Mouse (Mus musculus) kidney, embryonic 15.5 days (tissue): Measurements from ENCODE around the gene Dscam. TPM values are rescaled to one million over a fixed set of nuclear protein-coding genes. Genes with fewer than 3 reads are reported as not detected.

Source experiments
- ATAC-seq: fragments of 200-750 bp; cut with Nextera tagmentation; replicated peaks from 2 replicates; pipeline ENCODE4 v1.8.0; 2017; ENCODE audit warnings: moderate TSS enrichment; ENCODE audit not compliant: low FRiP score
- H3K27ac ChIP-seq: fragments of 300-500 bp; sonication (generic); 2 replicates; pipeline ENCODE4 v1.5.1; 2015; ENCODE audit warnings: mild to moderate bottlenecking, inconsistent platforms
- H3K27me3 ChIP-seq: fragments of 300-500 bp; sonication (generic); 2 replicates; pipeline ENCODE4 v1.6.1; 2015; ENCODE audit warnings: inconsistent platforms
- H3K36me3 ChIP-seq: fragments of 300-500 bp; sonication (generic); 2 replicates; pipeline ENCODE4 v1.6.1; 2015; ENCODE audit warnings: inconsistent platforms
- H3K4me1 ChIP-seq: fragments of 300-500 bp; sonication (generic); 2 replicates; pipeline ENCODE4 v1.6.1; 2015; ENCODE audit warnings: inconsistent platforms
- H3K4me2 ChIP-seq: fragments of 300-500 bp; sonication (generic); 2 replicates; pipeline ENCODE4 v1.6.1; 2015; ENCODE audit warnings: moderate library complexity, mild to moderate bottlenecking, inconsistent platforms
- H3K4me3 ChIP-seq: fragments of 300-500 bp; sonication (generic); replicated peaks from 2 replicates; pipeline ENCODE4 v1.5.1; 2015; ENCODE audit warnings: mild to moderate bottlenecking, inconsistent platforms
- H3K9ac ChIP-seq: fragments of 300-500 bp; sonication (generic); 2 replicates; pipeline ENCODE4 v1.6.1; 2015; ENCODE audit warnings: mild to moderate bottlenecking, inconsistent platforms
- H3K9me3 ChIP-seq: fragments of 300-500 bp; sonication (generic); replicated peaks from 2 replicates; pipeline ENCODE4 v1.6.1; 2016; ENCODE audit warnings: inconsistent platforms
- WGBS: fragments of 180-500 bp; shearing (Covaris S2); methylation state at CpG from one replicate; pipeline ENCODE4 v1.1.7; 2015; ENCODE audit warnings: mixed read lengths; 5-methylcytosine and 5-hydroxymethylcytosine counted together
- polyA plus RNA-seq: library from polyadenylated mRNA; unstranded; fragments of >200 nt; fragmentation: Nextera tagmentation; extraction: Ambion mirVana; gene quantifications from 2 replicates; pipeline ENCODE4 v1.2.1, GENCODE M21; 2015

Gene Dscam
- polyA plus RNA-seq, 1 experiment from 2014 or later = 0.06 TPM

DNA sequence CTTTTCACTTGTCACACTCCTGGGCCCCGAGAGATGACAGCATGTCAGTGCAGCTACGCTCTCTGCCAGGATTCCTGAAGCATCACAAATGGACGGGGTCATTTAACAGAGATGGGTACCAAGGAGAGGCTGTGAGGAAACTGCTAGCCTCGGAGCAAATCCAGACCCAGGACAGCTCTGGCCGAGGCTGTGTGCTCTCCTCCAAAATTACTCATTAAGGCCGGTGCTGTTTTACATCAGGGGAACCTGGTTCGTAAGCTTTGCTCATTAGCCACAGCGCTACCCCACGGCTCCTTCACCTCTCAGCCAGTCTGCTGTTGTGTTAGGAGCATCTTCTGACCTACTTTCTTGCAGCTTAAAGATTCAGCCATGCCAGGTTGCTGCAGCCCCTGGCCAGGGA is 449.3 kb downstream of the Dscam start:
- WGBS = 75% methylated on average over 9 of the region's 9 CpGs
- no peak overlapping the region for H3K4me2 ChIP-seq
- H3K36me3 ChIP-seq = no peaks in the 10 kb centered on the region
- H3K9ac ChIP-seq = no peak overlapping the region
- H3K27me3 ChIP-seq = no peaks in the 10 kb centered on the region
- ATAC-seq = no peak
- H3K4me1 ChIP-seq = no peaks in the 10 kb centered on the region
- H3K9me3 ChIP-seq = no peaks in the 10 kb centered on the region
- H3K4me3 ChIP-seq = no peak overlapping the region
- no peak overlapping the region for H3K27ac ChIP-seq

DNA sequence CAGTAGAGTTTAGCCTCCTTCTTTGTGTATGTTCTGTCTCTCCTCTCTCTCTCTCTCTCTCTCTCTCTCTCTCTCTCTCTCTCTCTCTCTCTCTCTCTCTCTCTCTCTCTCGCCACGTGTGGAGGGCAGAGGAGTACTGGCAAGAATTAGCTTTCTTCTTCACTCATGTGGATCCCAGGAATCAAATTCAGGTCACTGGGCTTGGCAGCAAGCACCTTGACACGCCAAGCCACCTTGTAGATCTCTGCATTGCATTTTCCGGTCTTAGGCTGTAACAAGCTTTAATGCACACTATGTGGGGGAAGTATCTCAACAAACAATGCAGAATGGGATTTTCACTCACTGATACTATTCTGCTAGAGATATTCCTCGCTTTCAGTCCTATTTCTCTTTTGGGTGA is 449.9 kb downstream of the Dscam start:
- WGBS = 73% methylated on average over 5 of the region's 5 CpGs

DNA sequence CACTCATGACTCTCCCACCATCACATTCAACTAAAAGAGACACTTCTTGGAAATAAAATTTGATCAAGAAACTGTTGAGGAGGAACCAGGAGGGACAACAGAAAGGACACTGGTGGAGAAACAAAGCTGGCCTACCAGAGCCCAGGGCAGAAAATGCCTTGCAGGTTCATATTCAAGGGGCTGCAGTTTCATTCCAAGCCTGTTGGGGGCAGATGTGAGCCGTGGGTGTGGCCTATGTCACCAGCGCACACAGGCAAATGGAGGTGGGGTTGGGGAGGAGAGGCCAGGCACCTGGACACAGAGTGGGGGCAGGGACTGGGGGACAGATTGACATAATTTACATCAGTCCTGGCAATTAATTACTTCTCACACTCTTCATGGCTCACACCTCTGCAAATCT is 452.3 kb downstream of the Dscam start:
- H3K9ac ChIP-seq = no peak overlapping the region
- H3K27me3 ChIP-seq = 0 out of 2 replicates have a peak, but pooled peaks cover 4% of the 10 kb centered on the region
- H3K27ac ChIP-seq = no peak overlapping the region
- H3K4me3 ChIP-seq = no peak overlapping the region
- no peak for ATAC-seq
- no peaks in the 10 kb centered on the region for H3K36me3 ChIP-seq
- WGBS = 7% methylated on average over 2 of the region's 2 CpGs
- H3K9me3 ChIP-seq = no peaks in the 10 kb centered on the region
- no peak overlapping the region for H3K4me2 ChIP-seq
- H3K4me1 ChIP-seq = no peaks in the 10 kb centered on the region

More for the DNA sequence above, 449.9 kb downstream of the Dscam start:
- H3K4me2 ChIP-seq = no peak overlapping the region
- no peaks in the 10 kb centered on the region for H3K36me3 ChIP-seq
- no peak overlapping the region for H3K4me3 ChIP-seq
- H3K9ac ChIP-seq = no peak overlapping the region
- no peaks in the 10 kb centered on the region for H3K4me1 ChIP-seq
- no peak for ATAC-seq
- H3K9me3 ChIP-seq = no peaks in the 10 kb centered on the region
- H3K27me3 ChIP-seq = no peaks in the 10 kb centered on the region
- no peak overlapping the region for H3K27ac ChIP-seq

DNA sequence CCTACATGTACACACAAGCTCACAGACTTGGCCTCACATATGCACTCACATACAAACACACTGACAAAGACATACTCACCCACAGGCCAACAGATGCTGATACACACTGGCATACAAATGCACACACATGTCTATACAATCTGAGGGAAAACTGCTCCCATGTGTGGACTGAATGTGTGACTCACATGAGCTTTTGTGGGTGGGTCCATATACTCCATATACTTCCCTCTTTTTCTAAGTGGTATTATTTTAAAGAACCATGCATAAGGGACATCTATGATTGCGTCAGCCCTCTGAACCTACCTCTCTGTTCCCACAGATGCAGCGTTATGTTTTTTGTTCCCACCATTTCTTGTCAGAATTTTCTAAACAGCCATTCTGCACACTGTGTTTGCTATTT is 453.9 kb downstream of the Dscam start:
- WGBS = 100% methylated on average over 2 of the region's 2 CpGs
- H3K9ac ChIP-seq = no peak overlapping the region
- ATAC-seq = no peak
- no peaks in the 10 kb centered on the region for H3K4me1 ChIP-seq
- H3K27me3 ChIP-seq = 0 out of 2 replicates have a peak, but pooled peaks cover 4% of the 10 kb centered on the region
- H3K4me2 ChIP-seq = no peak overlapping the region
- H3K4me3 ChIP-seq = no peak overlapping the region
- H3K36me3 ChIP-seq = no peaks in the 10 kb centered on the region
- no peaks in the 10 kb centered on the region for H3K9me3 ChIP-seq
- H3K27ac ChIP-seq = no peak overlapping the region

DNA sequence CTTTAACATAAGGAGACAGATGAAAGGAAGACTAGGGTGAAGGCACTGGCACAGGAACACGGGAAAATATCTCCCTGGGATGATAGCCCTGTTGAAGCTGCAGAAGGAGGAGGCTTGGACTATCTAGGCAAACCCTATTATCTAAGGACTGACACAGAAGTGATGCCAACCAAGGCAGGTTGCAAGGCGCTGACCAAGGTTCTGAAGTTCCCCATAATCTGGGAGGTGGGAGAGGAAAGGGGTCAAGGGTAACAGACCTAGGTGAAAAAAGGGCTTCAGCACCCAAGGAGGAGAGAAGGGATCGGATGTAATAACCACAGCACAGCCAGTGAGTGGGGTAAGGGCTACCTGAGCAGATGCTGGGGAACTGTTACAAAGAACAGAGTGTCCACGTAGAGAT is 458.6 kb downstream of the Dscam start:
- Histone ChIP-seq H3K9ac (no peak overlapping the region), H3K27ac (no peak overlapping the region), H3K36me3 (no peaks in the 10 kb centered on the region), H3K4me3 (no peak overlapping the region), H3K4me1 (no peaks in the 10 kb centered on the region), H3K9me3 (no peaks in the 10 kb centered on the region), H3K27me3 (0 out of 2 replicates have a peak, but pooled peaks cover 4% of the 10 kb centered on the region), H3K4me2 (no peak overlapping the region)
- WGBS = 52% methylated on average over 4 of the region's 4 CpGs
- ATAC-seq = no peak

DNA sequence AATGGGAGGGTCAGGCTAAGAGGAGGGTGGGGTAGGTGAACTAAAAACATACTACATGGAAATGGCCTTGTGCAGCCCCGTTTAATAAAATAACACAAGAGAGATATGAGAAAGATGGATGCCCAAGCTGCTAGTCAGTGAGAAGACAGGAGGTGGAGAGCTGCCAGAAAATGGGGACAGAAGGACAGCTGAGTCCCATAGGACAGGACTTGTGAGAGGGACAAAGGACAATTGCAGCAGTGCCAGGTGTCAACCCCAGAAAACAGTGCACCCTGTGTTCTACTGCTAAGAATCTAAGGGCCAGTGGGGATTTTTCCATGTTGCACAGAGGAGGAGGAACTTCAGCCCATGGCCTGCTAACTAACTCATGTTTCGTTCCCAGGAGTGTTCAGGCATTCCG is 470.0 kb downstream of the Dscam start:
- Histone ChIP-seq H3K9me3 (no peaks in the 10 kb centered on the region), H3K4me2 (no peak overlapping the region), H3K27me3 (no peaks in the 10 kb centered on the region), H3K27ac (no peak overlapping the region), H3K36me3 (no peaks in the 10 kb centered on the region), H3K9ac (no peak overlapping the region), H3K4me3 (no peak overlapping the region), H3K4me1 (no peaks in the 10 kb centered on the region)
- no peak for ATAC-seq
- WGBS = 68% methylated on average over 3 of the region's 3 CpGs

DNA sequence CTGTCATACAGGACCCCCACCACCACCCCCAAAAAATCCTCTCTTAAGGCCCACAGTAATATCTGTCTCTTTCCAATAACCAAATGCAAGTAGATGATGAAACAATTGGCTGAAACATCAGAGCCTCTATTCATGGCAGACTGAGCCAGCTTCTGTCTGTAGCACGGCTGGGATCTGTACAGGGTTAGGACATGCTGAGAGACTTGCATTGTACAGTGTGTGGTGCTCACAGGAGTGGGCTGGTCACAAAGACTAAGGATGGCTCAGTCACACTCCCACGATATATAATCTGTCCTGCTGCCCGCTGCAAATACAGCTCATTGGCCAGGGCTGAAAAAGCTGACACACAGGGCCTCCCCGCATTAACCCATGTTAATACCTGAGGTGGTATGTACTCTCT is 474.7 kb downstream of the Dscam start:
- Histone ChIP-seq H3K4me3 (no peak overlapping the region), H3K4me1 (no peaks in the 10 kb centered on the region), H3K36me3 (no peaks in the 10 kb centered on the region), H3K27ac (no peak overlapping the region), H3K9ac (no peak overlapping the region), H3K4me2 (no peak overlapping the region), H3K27me3 (no peaks in the 10 kb centered on the region), H3K9me3 (no peaks in the 10 kb centered on the region)
- ATAC-seq = no peak
- WGBS = 68% methylated on average over 4 of the region's 4 CpGs

DNA sequence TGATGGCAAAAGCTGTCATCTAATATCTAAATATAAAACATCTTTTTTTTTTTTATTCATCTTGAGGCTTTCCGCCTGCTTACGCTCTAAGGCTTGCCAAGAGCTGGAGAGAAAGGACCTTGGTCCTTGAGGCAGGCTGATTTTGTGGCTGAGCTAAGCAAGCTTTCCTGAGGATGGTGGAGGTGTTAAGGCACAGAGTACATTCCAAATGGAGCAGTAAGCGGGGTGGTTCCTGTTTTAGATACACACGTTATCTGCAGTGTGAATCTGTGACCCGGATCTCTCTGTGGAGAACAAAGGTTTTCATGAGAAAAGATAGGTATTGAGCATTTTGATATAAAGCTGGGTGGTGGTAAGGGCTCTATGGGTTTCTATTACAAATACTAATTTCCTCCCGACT is 479.0 kb downstream of the Dscam start:
- Histone ChIP-seq H3K36me3 (no peaks in the 10 kb centered on the region), H3K4me3 (no peak overlapping the region), H3K4me1 (no peaks in the 10 kb centered on the region), H3K9ac (no peak overlapping the region), H3K27ac (no peak overlapping the region), H3K4me2 (no peak overlapping the region), H3K27me3 (no peaks in the 10 kb centered on the region), H3K9me3 (no peaks in the 10 kb centered on the region)
- ATAC-seq = no peak
- WGBS = 83% methylated on average over 6 of the region's 6 CpGs

DNA sequence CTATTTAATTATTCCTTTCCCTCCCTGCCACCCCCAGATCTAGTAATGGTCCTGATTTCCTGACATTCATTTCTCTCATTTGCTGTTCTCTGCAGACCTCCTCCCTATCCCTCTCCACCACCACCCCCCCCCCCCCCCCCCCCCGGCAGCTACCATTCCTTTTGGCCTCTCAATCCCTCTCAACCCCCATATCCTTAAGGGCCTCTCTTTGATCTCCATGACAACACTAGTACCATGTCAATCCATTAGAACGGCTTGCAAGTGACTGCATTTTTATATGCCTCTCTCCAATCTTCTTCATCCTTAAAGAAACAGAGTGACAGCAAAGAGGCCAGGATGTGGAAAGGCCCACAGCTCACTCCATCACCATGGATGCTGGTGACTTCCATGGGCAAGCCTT is 480.5 kb downstream of the Dscam start:
- no peak for ATAC-seq
- no peaks in the 10 kb centered on the region for H3K9me3 ChIP-seq
- H3K4me1 ChIP-seq = no peaks in the 10 kb centered on the region
- WGBS = 7% methylated on average over 1 of the region's 2 CpGs
- H3K27me3 ChIP-seq = no peaks in the 10 kb centered on the region
- H3K27ac ChIP-seq = no peak overlapping the region
- no peaks in the 10 kb centered on the region for H3K36me3 ChIP-seq
- no peak overlapping the region for H3K4me2 ChIP-seq
- H3K4me3 ChIP-seq = no peak overlapping the region
- H3K9ac ChIP-seq = no peak overlapping the region

DNA sequence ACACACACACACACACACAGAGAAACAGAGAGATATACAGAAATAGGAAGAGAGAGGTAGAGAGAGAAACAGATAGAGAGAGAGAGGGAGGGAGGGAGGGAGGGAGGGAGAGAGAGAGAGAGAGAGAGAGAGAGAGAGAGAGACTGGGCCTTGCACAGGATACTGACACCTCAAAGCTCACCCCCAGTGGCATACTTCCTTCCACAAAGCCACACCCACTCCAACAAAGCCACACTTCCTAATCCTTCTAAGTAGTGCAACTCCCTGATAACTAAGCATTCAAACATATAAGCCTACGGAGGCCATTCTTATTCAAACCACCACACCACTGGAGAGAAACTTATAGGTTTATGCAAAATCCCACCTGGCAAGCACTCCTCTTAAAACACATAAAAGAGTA is 481.1 kb downstream of the Dscam start:
- ATAC-seq = no peak
- Histone ChIP-seq H3K4me3 (no peak overlapping the region), H3K4me1 (no peaks in the 10 kb centered on the region), H3K27ac (no peak overlapping the region), H3K4me2 (no peak overlapping the region), H3K9ac (no peak overlapping the region), H3K27me3 (no peaks in the 10 kb centered on the region), H3K36me3 (no peaks in the 10 kb centered on the region), H3K9me3 (no peaks in the 10 kb centered on the region)
- WGBS = 57% methylated on average over 1 of the region's 1 CpGs

DNA sequence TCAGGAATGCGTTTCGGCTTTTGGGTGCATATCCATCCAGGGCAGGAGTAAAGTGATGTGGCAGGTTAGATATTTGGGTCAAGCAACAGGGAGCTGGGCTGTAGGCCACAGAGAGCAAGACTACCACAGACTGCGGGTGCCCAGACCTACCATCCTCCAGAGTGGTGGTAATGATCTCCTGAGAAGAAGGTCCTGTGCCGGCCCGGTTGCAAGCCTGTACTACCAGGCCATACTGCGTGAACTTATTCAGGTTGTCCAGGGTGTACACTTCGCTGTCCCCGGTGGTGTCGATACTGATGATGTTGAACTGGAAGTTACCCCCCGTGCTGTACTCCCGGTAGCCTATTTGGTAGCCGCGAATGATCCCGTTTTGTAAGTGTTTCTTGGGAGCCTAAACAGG is 485.5 kb downstream of the Dscam start:
- no peaks in the 10 kb centered on the region for H3K27me3 ChIP-seq
- H3K36me3 ChIP-seq = no peaks in the 10 kb centered on the region
- no peak overlapping the region for H3K4me2 ChIP-seq
- H3K9me3 ChIP-seq = no peaks in the 10 kb centered on the region
- WGBS = 90% methylated on average over 14 of the region's 14 CpGs
- H3K9ac ChIP-seq = no peak overlapping the region
- no peak overlapping the region for H3K4me3 ChIP-seq
- ATAC-seq = no peak
- no peaks in the 10 kb centered on the region for H3K4me1 ChIP-seq
- no peak overlapping the region for H3K27ac ChIP-seq

DNA sequence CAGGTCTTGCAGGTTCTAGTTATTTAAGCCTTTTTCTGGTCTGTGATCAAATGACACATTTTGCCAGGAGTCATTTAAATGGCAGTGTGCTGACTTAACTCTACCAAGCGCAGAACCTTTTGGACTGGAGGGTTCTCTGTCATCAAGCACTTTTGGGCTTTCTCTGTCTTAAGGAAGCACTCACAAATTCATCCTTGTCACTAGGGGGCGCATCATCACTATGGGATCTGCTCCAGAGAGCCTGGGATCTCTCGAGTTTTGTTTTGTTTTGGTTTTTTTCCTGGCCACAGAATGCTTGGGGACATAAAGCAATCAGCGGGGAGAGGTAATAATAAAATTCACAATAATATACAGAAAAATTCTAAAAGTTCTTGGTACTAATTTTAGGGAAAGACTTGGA is 486.0 kb downstream of the Dscam start:
- Histone ChIP-seq H3K4me3 (no peak overlapping the region), H3K27me3 (no peaks in the 10 kb centered on the region), H3K9me3 (no peaks in the 10 kb centered on the region), H3K36me3 (no peaks in the 10 kb centered on the region), H3K4me2 (no peak overlapping the region), H3K27ac (no peak overlapping the region), H3K9ac (no peak overlapping the region), H3K4me1 (no peaks in the 10 kb centered on the region)
- no peak for ATAC-seq
- whole genome bisulfite sequencing = 18% methylated on average over 4 of the region's 4 CpGs

DNA sequence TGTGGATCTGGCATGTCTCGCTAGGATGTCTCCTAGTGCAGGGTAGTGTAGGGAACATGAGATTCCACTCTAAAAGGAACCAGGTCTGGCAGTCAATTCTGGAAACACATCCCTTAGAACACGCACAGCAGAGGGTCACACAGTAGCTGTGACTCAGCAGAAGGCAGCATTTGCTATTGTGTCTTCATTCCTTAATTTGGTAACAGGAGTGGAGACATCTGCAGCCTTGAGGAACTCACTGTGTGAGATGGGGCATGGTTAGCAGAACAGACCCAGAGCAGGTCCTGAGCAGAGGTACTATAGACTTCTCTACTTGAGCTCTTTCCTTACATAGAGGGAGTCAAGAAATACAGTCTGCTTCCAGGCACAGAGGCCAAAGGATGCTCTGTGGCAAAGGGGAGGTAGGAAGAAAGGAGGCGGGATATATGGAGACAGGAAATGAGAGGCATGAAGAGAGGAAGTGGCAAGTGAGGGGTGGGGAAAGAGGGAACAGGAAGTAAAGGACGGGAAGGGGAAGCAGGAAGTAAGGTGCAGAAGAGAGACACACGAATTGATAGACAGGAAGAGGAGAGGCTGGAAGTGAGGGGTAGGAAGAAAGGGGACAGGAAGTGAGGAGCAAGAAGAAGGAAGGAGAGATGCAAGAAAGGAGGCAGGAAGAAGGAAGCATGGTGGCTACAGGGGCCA is 488.1 kb downstream of the Dscam start:
- no peaks in the 10 kb centered on the region for H3K4me1 ChIP-seq
- no peaks in the 10 kb centered on the region for H3K27me3 ChIP-seq
- no peak overlapping the region for H3K4me3 ChIP-seq
- 74% methylated on average over 5 of the region's 5 CpGs for WGBS
- H3K4me2 ChIP-seq = no peak overlapping the region
- no peak for ATAC-seq
- no peaks in the 10 kb centered on the region for H3K9me3 ChIP-seq
- H3K36me3 ChIP-seq = no peaks in the 10 kb centered on the region
- H3K9ac ChIP-seq = no peak overlapping the region
- H3K27ac ChIP-seq = no peak overlapping the region
